Mouse (Mus musculus) brain, embryonic 14.5 days (tissue): ENCODE measurements around the gene Itga11.
"Not testable (repeated sequence)": the region's sequence is repeated elsewhere in the genome, so short reads cannot be mapped to it uniquely, and the experiment has no call there.

Source experiments
- CTCF ChIP-seq: fragments of 200-500 bp; IDR thresholded peaks from 2 replicates; pipeline ENCODE4 v1.5.1; 2012; ENCODE audit warnings: inconsistent platforms, mild to moderate bottlenecking, moderate library complexity, borderline replicate concordance; ENCODE audit not compliant: insufficient read depth, insufficient read length; ENCODE audit errors: extremely low read depth
- POLR2A ChIP-seq: fragments of 200-500 bp; IDR thresholded peaks from 2 replicates; pipeline ENCODE4 v1.6.1; 2012; ENCODE audit warnings: mild to moderate bottlenecking, inconsistent platforms, borderline replicate concordance; ENCODE audit not compliant: poor library complexity, insufficient read depth, insufficient read length, severe bottlenecking; ENCODE audit errors: extremely low read depth

DNA sequence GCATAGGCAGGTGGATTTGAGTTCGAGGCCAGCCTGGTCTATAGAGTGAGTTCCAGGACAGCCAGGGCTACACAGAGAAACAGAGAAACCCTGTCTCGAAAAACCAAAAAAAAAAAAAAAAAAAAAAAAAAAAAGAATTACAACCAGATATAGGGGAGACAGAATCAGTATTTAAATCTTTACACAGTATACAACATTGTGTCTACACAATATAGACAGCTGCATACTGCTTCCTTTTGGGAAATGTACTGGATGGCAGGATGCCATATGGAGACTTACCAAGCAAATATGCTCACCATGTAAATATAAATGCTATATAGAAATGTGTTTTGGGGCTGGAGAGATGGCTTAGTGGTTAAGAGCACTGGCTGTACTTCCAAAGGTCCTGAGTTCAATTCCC is 121.6 kb downstream of the Itga11 start:
- TF ChIP-seq CTCF, POLR2A: not testable (repeated sequence)
